ENCODE assay signal across 23 mouse cellular contexts in the genomic region with DNA sequence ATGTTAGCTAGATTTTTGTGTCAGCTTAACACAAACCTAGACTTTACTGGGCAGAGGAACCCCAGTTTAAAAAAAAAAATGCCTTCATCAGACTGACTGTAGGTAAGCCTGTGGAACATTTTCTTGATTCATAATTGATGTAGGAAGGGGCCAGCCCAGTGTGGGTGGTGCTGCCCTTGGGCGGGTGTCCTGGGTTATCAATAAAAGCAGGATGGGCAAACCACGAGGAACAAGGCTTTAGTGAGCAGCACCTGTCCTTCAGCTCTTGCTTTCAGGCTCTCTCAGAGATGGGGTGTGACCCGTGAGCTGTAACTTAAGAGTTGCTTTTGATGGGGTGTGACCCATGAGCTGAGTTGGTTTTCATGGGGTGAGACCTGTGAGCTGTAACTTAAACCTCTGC. TPM values are rescaled to one million over a fixed set of nuclear protein-coding genes. Genes with fewer than 3 reads are reported as not detected.
A peak's percentile ranks its signal among the peaks of the same experiment; 100 is the strongest.
DNase-seq lines count a peak whose midpoint lies in the region; ATAC-seq and TF ChIP-seq lines count a peak whose summit lies in the region.
"Had no signal": no experiment of that assay in that cellular context is flagged by ENCODE, and none has a peak within 500 bp of the region (broad histone marks: within the 10 kb centered on the region; RNA-seq: fewer than 3 reads in every experiment).

No protein-coding gene starts in this region.

- no peaks in the 10 kb centered on the region for H3K27me3 ChIP-seq in kidney, embryonic 15.5 days
- H3K27me3 ChIP-seq in liver, embryonic 12.5 days (replicated peaks) = no peaks in the 10 kb centered on the region
- H3K27me3 ChIP-seq: embryonic facial prominence, embryonic 12.5 days; heart, embryonic 13.5 days; limb, embryonic 13.5 days; neural tube, embryonic 15.5 days had no signal

- peaks cover 19% of the 10 kb centered on the region for H3K36me3 ChIP-seq in kidney, embryonic 15.5 days
- H3K36me3 ChIP-seq in liver, embryonic 12.5 days = peaks cover 69% of the 10 kb centered on the region

- no peak overlapping the region for H3K4me3 ChIP-seq in kidney, embryonic 15.5 days (replicated peaks)
- no peak overlapping the region for H3K4me3 ChIP-seq in liver, embryonic 12.5 days
- no peak overlapping the region for H3K4me3 ChIP-seq in gastrocnemius, adult 2 months
- H3K4me3 ChIP-seq: embryonic facial prominence, embryonic 12.5 days; heart, embryonic 13.5 days; limb, embryonic 13.5 days; neural tube, embryonic 15.5 days had no signal

- no peak for DNase-seq in kidney, postnatal 25 days
- peak; percentile 69 for DNase-seq in c-Kit-positive CD71-positive TER-119-positive erythroid progenitor cells, embryonic 14.5 days (ENCODE audit: low spot score)
- DNase-seq in gastrocnemius, adult 2 months = no peak
- no peak for DNase-seq in spleen, postnatal 14 days (ENCODE audit: low spot score in 2 of 2)
- DNase-seq: adrenal gland, postnatal 36 days; cerebellum, adult 18-20 months; cerebellum, postnatal 14 days; gastrocnemius, postnatal 14 days; heart, adult 18-20 months; heart, postnatal 14 days; kidney, adult 11 months; kidney, postnatal 14 days; layer of hippocampus, postnatal 36 days; lung, embryonic 14.5 days had no signal

- no peaks in the 10 kb centered on the region for H3K4me1 ChIP-seq in kidney, embryonic 15.5 days
- peaks cover 30% of the 10 kb centered on the region for H3K4me1 ChIP-seq in liver, embryonic 12.5 days
- H3K4me1 ChIP-seq: embryonic facial prominence, embryonic 12.5 days; heart, embryonic 13.5 days; limb, embryonic 13.5 days; neural tube, embryonic 15.5 days had no signal

- no peak overlapping the region for H3K4me2 ChIP-seq in kidney, embryonic 15.5 days
- peak overlapping the region; percentile 31 for H3K4me2 ChIP-seq in liver, embryonic 12.5 days
- H3K4me2 ChIP-seq: embryonic facial prominence, embryonic 12.5 days; heart, embryonic 13.5 days; limb, embryonic 13.5 days; lung, embryonic 14.5 days; neural tube, embryonic 15.5 days had no signal

- no peak for TF ChIP-seq CTCF in gastrocnemius, adult 2 months (IDR thresholded peaks at IDR 0.05)

- no peaks in the 10 kb centered on the region for H3K9me3 ChIP-seq in kidney, embryonic 15.5 days (replicated peaks)
- H3K9me3 ChIP-seq in liver, embryonic 12.5 days (replicated peaks) = no peaks in the 10 kb centered on the region
- H3K9me3 ChIP-seq: embryonic facial prominence, embryonic 12.5 days; heart, embryonic 13.5 days; limb, embryonic 13.5 days; neural tube, embryonic 15.5 days had no signal

- 52% methylated on average over 3 of the region's 3 CpGs for WGBS in kidney, embryonic 15.5 days
- WGBS in liver, embryonic 12.5 days (ENCODE audit: insufficient replicate concordance) = 32% methylated on average over 3 of the region's 3 CpGs

- H3K9ac ChIP-seq in kidney, embryonic 15.5 days = no peak overlapping the region
- H3K9ac ChIP-seq in liver, embryonic 12.5 days = no peak overlapping the region
- H3K9ac ChIP-seq: embryonic facial prominence, embryonic 12.5 days; heart, embryonic 13.5 days; limb, embryonic 13.5 days; lung, embryonic 14.5 days; neural tube, embryonic 15.5 days had no signal

- intact Hi-C loops in gastrocnemius, adult 2 months (cut with DNase I) = no loop called here

- 0 out of 2 replicates have a peak, but pooled peaks have one; percentile 52 for ATAC-seq in kidney, embryonic 15.5 days (replicated peaks; ENCODE audit: low FRiP score)
- peak; percentile 93 for ATAC-seq in liver, embryonic 12.5 days
- peak; percentile 29 for ATAC-seq in megakaryocyte progenitor cell, adult 5-6 weeks (replicated peaks; ENCODE audit: poor library complexity)
- ATAC-seq: CD4-positive, CD25-positive, alpha-beta regulatory T cell, adult 4 months; forebrain, embryonic 14.5 days had no signal

- H3K27ac ChIP-seq in kidney, embryonic 15.5 days = no peak overlapping the region
- H3K27ac ChIP-seq in liver, embryonic 12.5 days = peak overlapping the region; percentile 66
- H3K27ac ChIP-seq in gastrocnemius, adult 2 months = no peak overlapping the region
- H3K27ac ChIP-seq: embryonic facial prominence, embryonic 12.5 days; heart, embryonic 13.5 days; limb, embryonic 13.5 days; neural tube, embryonic 15.5 days had no signal

RNA-seq across cellular contexts. Expression of gene Slc30a9, which starts 11.7 kb away (rescaled TPM):
- polyA plus RNA-seq in kidney, embryonic 15.5 days (2015; fragmentation: Nextera tagmentation; extraction: Ambion mirVana) = 105 and 109 TPM in 2 replicates
- 84.6 and 86.4 TPM in 2 replicates for polyA plus RNA-seq in liver, embryonic 12.5 days (2016; fragmentation: Nextera tagmentation; extraction: Ambion mirVana)
- total RNA-seq in megakaryocyte progenitor cell, adult 5-6 weeks (2015) = 23.6 and 28.2 TPM in 2 replicates
- total RNA-seq in megakaryocyte progenitor cell, adult 5-6 weeks (2017) = 28.5 and 37.9 TPM in 2 replicates
- 100 to 1,000 TPM; 116 to 141 TPM for total RNA-seq in gastrocnemius, adult 2 months (2021)

RNA-seq across cellular contexts. Expression of gene Tmem33, which starts 34.7 kb away (rescaled TPM):
- polyA plus RNA-seq in kidney, embryonic 15.5 days (2015; fragmentation: Nextera tagmentation; extraction: Ambion mirVana) = 97.9 and 111 TPM in 2 replicates
- polyA plus RNA-seq in liver, embryonic 12.5 days (2016; fragmentation: Nextera tagmentation; extraction: Ambion mirVana) = 114 and 118 TPM in 2 replicates
- 127 and 143 TPM in 2 replicates for total RNA-seq in megakaryocyte progenitor cell, adult 5-6 weeks (2015)
- 47.1 and 57.8 TPM in 2 replicates for total RNA-seq in megakaryocyte progenitor cell, adult 5-6 weeks (2017)
- 10 to 100 TPM; 23.0 to 28.5 TPM for total RNA-seq in gastrocnemius, adult 2 months (2021)

Comparison
In these comparisons a context has a peak if more than half of its experiments do, and no peak if none do; other contexts are left out.
1. ATAC-seq: peak in every context shown above with its lines; median percentile 93 in liver, embryonic 12.5 days; 52 in kidney, embryonic 15.5 days; 29 in megakaryocyte progenitor cell, adult 5-6 weeks.